Mouse (Mus musculus): ENCODE results near the gene Syne4.

- no peak for TF ChIP-seq CTCF (IDR thresholded peaks at IDR 0.05; ENCODE audit: low read depth, low read length)
- TF ChIP-seq POLR2A (IDR thresholded peaks at IDR 0.05; ENCODE audit: insufficient read depth, low read length), result no peak
- no peak for TF ChIP-seq EP300 (IDR thresholded peaks at IDR 0.05; ENCODE audit: insufficient read depth, low read depth, low read length)
Measured at GRCm38 (mm10) chr7:30324300-30324944, 9.8 kb downstream of the Syne4 start.
